Mouse (Mus musculus): Measurements from ENCODE around the gene Olfr309.
"Not testable (repeated sequence)": the region's sequence is repeated elsewhere in the genome, so short reads cannot be mapped to it uniquely, and the experiment has no call there.

The Olfr309 gene

DNA sequence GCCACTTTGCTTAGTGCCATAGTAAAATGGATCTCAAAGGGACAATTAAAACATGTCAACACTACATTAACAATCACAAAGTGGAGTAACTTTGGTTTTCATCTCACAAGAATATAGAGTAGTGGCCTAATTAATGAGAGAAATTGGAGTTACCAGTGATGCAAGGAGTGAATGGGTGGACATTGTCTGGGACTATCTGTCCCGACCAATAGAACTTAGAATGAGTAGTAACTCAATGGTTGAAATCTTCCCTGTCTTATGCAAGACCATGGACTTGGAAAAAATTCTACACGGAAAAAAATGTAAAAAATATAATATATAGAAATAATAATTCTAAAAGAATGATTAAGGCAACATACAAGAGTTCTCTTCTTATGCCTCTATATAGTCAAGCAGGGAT is at the start of gene Olfr309:
Gene Olfr309 (minus strand): TSS at position 101 of the 400 bp plus-strand sequence.
- no peak for DNase-seq (ENCODE audit: low read depth in 1 of 2, low spot score in 2 of 2)

DNA sequence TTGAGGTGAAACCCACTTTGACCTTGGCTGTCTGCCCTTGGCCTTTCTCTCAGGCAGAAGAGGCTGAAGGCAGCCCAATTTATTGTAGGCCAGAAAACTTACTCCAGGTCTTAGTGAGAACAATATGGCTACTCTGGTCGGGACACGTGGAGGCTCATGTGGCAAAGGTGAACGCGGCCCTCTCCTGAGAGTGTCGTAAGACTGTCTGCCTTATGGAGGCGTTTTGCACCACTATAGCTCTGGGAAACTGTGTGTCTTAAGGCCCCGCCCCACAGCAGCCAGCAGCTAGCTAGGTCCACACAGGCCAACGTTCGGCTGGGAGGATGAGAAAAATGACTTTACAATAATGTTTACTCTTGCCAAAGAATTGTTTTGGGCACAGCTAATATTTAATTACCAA is 32.8 kb upstream of the Olfr309 start:
- DNase-seq (ENCODE audit: low read depth in 1 of 2, low spot score in 2 of 2), result not testable (repeated sequence)

GRCm38 (mm10) chr7:86344253-86344652 is 30.7 kb upstream of the Olfr309 start:
- no peak for DNase-seq (ENCODE audit: low read depth in 1 of 2, low spot score in 2 of 2)

- no peak for DNase-seq (ENCODE audit: low read depth in 1 of 2, low spot score in 2 of 2)
These were observed 29.5 kb upstream of the Olfr309 start for GRCm38 (mm10) chr7:86342881-86343565.

- no peak for DNase-seq (ENCODE audit: low read depth in 1 of 2, low spot score in 2 of 2)
These were observed 24.0 kb upstream of the Olfr309 start, which contains the start of gene Olfr307 for GRCm38 (mm10) chr7:86337486-86337885. Gene Olfr307 (minus strand): TSS chr7:86337586.

DNA sequence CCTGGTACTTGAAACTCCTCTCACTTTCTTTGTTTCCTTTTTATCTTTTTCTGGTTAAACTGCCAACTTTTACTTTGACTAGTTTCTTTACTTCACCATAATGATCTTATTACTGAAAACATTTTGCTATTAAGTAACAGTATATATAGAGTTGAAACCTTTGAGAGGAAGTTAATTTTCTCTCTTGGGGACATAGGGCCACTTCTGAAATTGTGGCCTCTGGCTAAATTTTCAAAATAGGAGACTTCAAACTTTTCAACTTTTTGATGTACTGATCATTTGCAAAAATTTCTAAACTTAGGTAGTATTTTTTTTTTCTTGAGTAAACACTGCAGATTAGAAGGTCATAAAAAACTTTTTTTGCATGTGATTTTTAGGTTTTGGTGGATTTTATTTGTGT is 12.0 kb upstream of the Olfr309 start, which contains the start of gene Olfr308:
Gene Olfr308 (minus strand): TSS at position 101 of the 400 bp plus-strand sequence.
- DNase-seq (ENCODE audit: low read depth in 1 of 2, low spot score in 2 of 2), result no peak

GRCm38 (mm10) chr7:86321323-86321722 is 7.8 kb upstream of the Olfr309 start:
- DNase-seq (ENCODE audit: low read depth in 1 of 2, low spot score in 2 of 2), result no peak

- no peak for DNase-seq (ENCODE audit: low read depth in 1 of 2, low spot score in 2 of 2)
These were observed 36.4 kb downstream of the Olfr309 start, which contains the start of gene Olfr310 for GRCm38 (mm10) chr7:86277072-86277471. Gene Olfr310 (minus strand): TSS chr7:86277172.
